Mouse (Mus musculus) liver, adult 2 months (tissue): ENCODE data around the gene Nt5c2.

Source experiments
- CTCF ChIP-seq: fragments of 200-500 bp; IDR thresholded peaks from 2 replicates; pipeline ENCODE4 v1.5.1; 2011; ENCODE audit warnings: low read depth, low read length, control low read depth
- POLR2A ChIP-seq: fragments of 200-500 bp; IDR thresholded peaks from 2 replicates; pipeline ENCODE4 v1.6.1; 2011; ENCODE audit warnings: low read length, control low read depth; ENCODE audit not compliant: insufficient read depth; ENCODE audit errors: extremely low read depth

DNA sequence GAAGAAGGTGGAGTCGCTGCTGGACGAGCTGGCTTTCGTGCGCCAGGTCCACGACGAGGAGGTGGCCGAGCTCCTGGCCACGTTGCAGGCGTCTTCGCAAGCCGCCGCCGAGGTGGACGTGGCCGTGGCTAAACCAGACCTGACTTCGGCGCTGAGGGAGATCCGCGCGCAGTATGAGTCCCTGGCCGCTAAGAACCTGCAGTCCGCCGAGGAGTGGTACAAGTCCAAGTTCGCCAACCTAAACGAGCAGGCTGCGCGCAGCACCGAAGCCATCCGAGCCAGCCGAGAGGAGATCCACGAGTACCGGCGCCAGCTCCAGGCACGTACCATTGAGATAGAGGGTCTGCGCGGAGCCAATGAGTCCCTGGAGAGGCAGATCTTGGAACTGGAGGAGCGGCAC, 443 bp upstream of the Nt5c2 start:
- no peak for TF ChIP-seq CTCF
- TF ChIP-seq POLR2A: no peak
